Mouse (Mus musculus) neural tube, embryonic 11.5 days (tissue): Measurements from ENCODE around the gene Mpg. TPM values are rescaled to one million over a fixed set of nuclear protein-coding genes. Genes with fewer than 3 reads are reported as not detected.
A peak's percentile ranks its signal among the peaks of the same experiment; 100 is the strongest.

Source experiments
- ATAC-seq: fragments of 200-750 bp; cut with Nextera tagmentation; 2 replicates; pipeline ENCODE4 v1.8.0; 2017; ENCODE audit warnings: moderate number of reproducible peaks, mild to moderate bottlenecking, moderate TSS enrichment, moderate library complexity; ENCODE audit not compliant: insufficient read depth, low FRiP score, low TSS enrichment
- DNase-seq: peaks from one replicate; pipeline ENCODE4 v3.0.0-alpha.2; 2015; ENCODE audit warnings: low spot score
- H3K27ac ChIP-seq: fragments of 300-500 bp; sonication (generic); 2 replicates; pipeline ENCODE4 v1.5.1; 2014; ENCODE audit warnings: low read depth, mild to moderate bottlenecking, low read length
- H3K27me3 ChIP-seq: fragments of 300-500 bp; sonication (generic); 2 replicates; pipeline ENCODE4 v1.6.1; 2014; ENCODE audit warnings: mild to moderate bottlenecking, low read length, mixed read lengths; ENCODE audit not compliant: control insufficient read depth, insufficient read depth
- H3K36me3 ChIP-seq: fragments of 300-500 bp; sonication (generic); 2 replicates; pipeline ENCODE4 v1.6.1; 2014; ENCODE audit warnings: mild to moderate bottlenecking, low read length, moderate library complexity, mixed read lengths; ENCODE audit not compliant: control insufficient read depth, insufficient read depth
- H3K4me1 ChIP-seq: fragments of 300-500 bp; sonication (generic); 2 replicates; pipeline ENCODE4 v1.6.1; 2014; ENCODE audit warnings: low read length, mixed read lengths; ENCODE audit not compliant: control insufficient read depth, insufficient read depth
- H3K4me2 ChIP-seq: fragments of 300-500 bp; sonication (generic); 2 replicates; pipeline ENCODE4 v1.6.1; 2014; ENCODE audit warnings: low read depth, mild to moderate bottlenecking, moderate library complexity
- H3K4me3 ChIP-seq: fragments of 300-500 bp; sonication (generic); 2 replicates; pipeline ENCODE4 v1.5.1; 2014; ENCODE audit warnings: low read depth, low read length
- H3K9ac ChIP-seq: fragments of 300-500 bp; sonication (generic); 2 replicates; pipeline ENCODE4 v1.6.1; 2014; ENCODE audit warnings: mild to moderate bottlenecking, low read length
- H3K9me3 ChIP-seq: fragments of 300-500 bp; sonication (generic); 2 replicates; pipeline ENCODE4 v1.6.1; 2016; ENCODE audit warnings: low read length; ENCODE audit not compliant: control insufficient read depth
- whole genome bisulfite sequencing: fragments of 180-500 bp; shearing (Covaris S2); extraction: QIAGEN DNeasy Blood & Tissue Kit; methylation state at CpG from one replicate; pipeline ENCODE4 v1.1.7; 2014; 5-methylcytosine and 5-hydroxymethylcytosine counted together
- polyA plus RNA-seq: library from polyadenylated mRNA; unstranded; fragments of >200 nt; fragmentation: Nextera tagmentation; extraction: Ambion mirVana; gene quantifications from 2 replicates; pipeline ENCODE4 v1.2.1, GENCODE M21; 2014

Mpg gene
- polyA plus RNA-seq, 1 experiment from 2014 or later: 29.4 TPM

- no peak overlapping the region for H3K27ac ChIP-seq
- no peak overlapping the region for H3K4me2 ChIP-seq
- no peak for ATAC-seq
- H3K9me3 ChIP-seq: no peaks in the 10 kb centered on the region
- H3K4me1 ChIP-seq: 0 out of 2 replicates have a peak, but pooled peaks cover 3% of the 10 kb centered on the region
- DNase-seq: no peak
- no peak overlapping the region for H3K4me3 ChIP-seq
- no peaks in the 10 kb centered on the region for H3K27me3 ChIP-seq
- no peaks in the 10 kb centered on the region; the same call in 1 of the 2 replicates for H3K36me3 ChIP-seq
- no peak overlapping the region for H3K9ac ChIP-seq
- 95% methylated on average over 18 of the region's 18 CpGs for WGBS
Measured at GRCm38 (mm10) chr11:32215372-32216162, 10.7 kb upstream of the Mpg start.

- H3K27ac ChIP-seq: no peak overlapping the region
- no peak overlapping the region for H3K4me3 ChIP-seq
- no peak overlapping the region for H3K4me2 ChIP-seq
- 0 out of 2 replicates have a peak, but pooled peaks cover 6% of the 10 kb centered on the region for H3K4me1 ChIP-seq
- H3K27me3 ChIP-seq: no peaks in the 10 kb centered on the region
- DNase-seq (peak; percentile 80), ATAC-seq (no peak; the same call in 1 of the 2 replicates)
- no peaks in the 10 kb centered on the region for H3K36me3 ChIP-seq
- WGBS: 23% methylated on average over 8 of the region's 8 CpGs
- no peaks in the 10 kb centered on the region for H3K9me3 ChIP-seq
- H3K9ac ChIP-seq: no peak overlapping the region; the same call in 1 of the 2 replicates
Measured at GRCm38 (mm10) chr11:32216851-32217250, 9.5 kb upstream of the Mpg start.

GRCm38 (mm10) chr11:32218501-32219050 lies 7.7 kb upstream of the Mpg start:
- DNase-seq (peak; percentile 64), ATAC-seq (no peak)
- Histone ChIP-seq H3K4me2 (no peak overlapping the region), H3K9me3 (no peaks in the 10 kb centered on the region), H3K27me3 (peaks cover 4% of the 10 kb centered on the region; the same call in 1 of the 2 replicates), H3K9ac (no peak overlapping the region), H3K36me3 (no peaks in the 10 kb centered on the region), H3K4me3 (no peak overlapping the region), H3K27ac (no peak overlapping the region), H3K4me1 (peaks cover 14% of the 10 kb centered on the region; the same call in 1 of the 2 replicates)
- WGBS: 63% methylated on average over 6 of the region's 6 CpGs

GRCm38 (mm10) chr11:32219287-32219686 lies 7.0 kb upstream of the Mpg start:
- Histone ChIP-seq H3K27me3 (peaks cover 6% of the 10 kb centered on the region; the same call in 1 of the 2 replicates), H3K4me2 (no peak overlapping the region), H3K4me1 (peaks cover 14% of the 10 kb centered on the region; the same call in 1 of the 2 replicates), H3K36me3 (no peaks in the 10 kb centered on the region), H3K27ac (no peak overlapping the region), H3K9ac (no peak overlapping the region), H3K4me3 (no peak overlapping the region), H3K9me3 (no peaks in the 10 kb centered on the region)
- DNase-seq: no peak
- 91% methylated on average over 10 of the region's 10 CpGs for WGBS
- no peak for ATAC-seq

- WGBS: 35% methylated on average over 10 of the region's 10 CpGs
- H3K27me3 ChIP-seq: peaks cover 6% of the 10 kb centered on the region; the same call in 1 of the 2 replicates
- H3K9ac ChIP-seq: peak overlapping the region; percentile 89
- peaks cover 17% of the 10 kb centered on the region; the same call in 1 of the 2 replicates for H3K4me1 ChIP-seq
- peak overlapping the region; percentile 85 for H3K4me3 ChIP-seq
- no peaks in the 10 kb centered on the region for H3K36me3 ChIP-seq
- peak; percentile 32; the same call in 1 of the 2 replicates for ATAC-seq
- H3K9me3 ChIP-seq: no peaks in the 10 kb centered on the region
- no peak for DNase-seq
- H3K4me2 ChIP-seq: peak overlapping the region; percentile 99
- no peak overlapping the region for H3K27ac ChIP-seq
Measured at GRCm38 (mm10) chr11:32220607-32221224, 5.6 kb upstream of the Mpg start.

- peak; percentile 64 for DNase-seq
- Histone ChIP-seq H3K9me3 (no peaks in the 10 kb centered on the region), H3K36me3 (no peaks in the 10 kb centered on the region), H3K9ac (peak overlapping the region; percentile 89), H3K27me3 (peaks cover 6% of the 10 kb centered on the region; the same call in 1 of the 2 replicates), H3K4me2 (peak overlapping the region; percentile 99), H3K4me1 (peaks cover 17% of the 10 kb centered on the region), H3K4me3 (peak overlapping the region; percentile 85), H3K27ac (peak overlapping the region; percentile 40)
- peak; percentile 22 for ATAC-seq
- under 1% methylated on average over 46 of the region's 46 CpGs for WGBS
Measured at GRCm38 (mm10) chr11:32221225-32221950, 4.9 kb upstream of the Mpg start.

GRCm38 (mm10) chr11:32221951-32222409 lies 4.3 kb upstream of the Mpg start, which contains the start of gene Rhbdf1:
Gene Rhbdf1 (minus strand): TSS chr11:32222300.
- H3K4me1 ChIP-seq: peaks cover 22% of the 10 kb centered on the region
- peak; percentile 3; the same call in 1 of the 2 replicates for ATAC-seq
- WGBS: under 1% methylated on average over 60 of the region's 72 CpGs

More at GRCm38 (mm10) chr11:32221951-32222409, 4.3 kb upstream of the Mpg start, which contains the start of gene Rhbdf1:
- H3K36me3 ChIP-seq: no peaks in the 10 kb centered on the region
- H3K27me3 ChIP-seq: peaks cover 6% of the 10 kb centered on the region; the same call in 1 of the 2 replicates
- no peaks in the 10 kb centered on the region for H3K9me3 ChIP-seq
- peak within 1 kb of the TSS; percentile 89 for H3K9ac ChIP-seq
- H3K4me3 ChIP-seq: peak within 1 kb of the TSS; percentile 85
- peak within 1 kb of the TSS; percentile 40 for H3K27ac ChIP-seq
- peak within 1 kb of the TSS; percentile 99 for H3K4me2 ChIP-seq
- DNase-seq: peak; percentile 76
